Mouse (Mus musculus) stomach, postnatal 0 days (tissue): ENCODE data around the gene Olfr1496. TPM values are rescaled to one million over a fixed set of nuclear protein-coding genes. Genes with fewer than 3 reads are reported as not detected.

ENCODE experiments used
- ATAC-seq: fragments of 200-750 bp; cut with Nextera tagmentation; 2 replicates; pipeline ENCODE4 v1.8.0; 2017; ENCODE audit not compliant: low FRiP score, low TSS enrichment
- DNase-seq: peaks from one replicate; pipeline ENCODE4 v3.0.0-alpha.2; 2016; ENCODE audit warnings: low spot score
- H3K27ac ChIP-seq: fragments of 300-500 bp; sonication (generic); replicated peaks from 2 replicates; pipeline ENCODE4 v1.5.1; 2014; ENCODE audit warnings: mild to moderate bottlenecking, control low read depth
- H3K27me3 ChIP-seq: fragments of 300-500 bp; sonication (generic); 2 replicates; pipeline ENCODE4 v1.6.1; 2014; ENCODE audit warnings: low read length; ENCODE audit not compliant: control insufficient read depth, insufficient read depth
- H3K36me3 ChIP-seq: fragments of 300-500 bp; sonication (generic); 2 replicates; pipeline ENCODE4 v1.6.1; 2014; ENCODE audit warnings: low read length, mixed read lengths; ENCODE audit not compliant: control insufficient read depth, insufficient read depth
- H3K4me1 ChIP-seq: fragments of 300-500 bp; sonication (generic); replicated peaks from 2 replicates; pipeline ENCODE4 v1.6.1; 2014; ENCODE audit warnings: antibody characterized with exemption; ENCODE audit not compliant: control insufficient read depth, insufficient read depth
- H3K4me2 ChIP-seq: fragments of 300-500 bp; sonication (generic); replicated peaks from 2 replicates; pipeline ENCODE4 v1.6.1; 2014; ENCODE audit warnings: low read depth, mild to moderate bottlenecking, control low read depth, moderate library complexity
- H3K4me3 ChIP-seq: fragments of 300-500 bp; sonication (generic); 2 replicates; pipeline ENCODE4 v1.5.1; 2014; ENCODE audit warnings: low read depth, low read length, control low read depth
- H3K9ac ChIP-seq: fragments of 300-500 bp; sonication (generic); 2 replicates; pipeline ENCODE4 v1.6.1; 2014; ENCODE audit warnings: mild to moderate bottlenecking, low read length, control low read depth, mixed read lengths
- H3K9me3 ChIP-seq: fragments of 300-500 bp; sonication (generic); 2 replicates; pipeline ENCODE4 v1.6.1; 2016; ENCODE audit warnings: low read length; ENCODE audit not compliant: control insufficient read depth
- CTCF ChIP-seq: IDR thresholded peaks from 2 replicates; pipeline ENCODE4 v1.5.1; 2016; ENCODE audit warnings: antibody characterized with exemption, low read depth, mild to moderate bottlenecking, moderate library complexity
- EP300 ChIP-seq: optimal IDR thresholded peaks from 2 replicates; pipeline ENCODE3; 2016; ENCODE audit warnings: antibody characterized with exemption
- WGBS: fragments of 180-500 bp; shearing (Covaris S2); extraction: QIAGEN DNeasy Blood & Tissue Kit; methylation state at CpG from one replicate; pipeline ENCODE4 v1.1.7; 2014; 5-methylcytosine and 5-hydroxymethylcytosine counted together
- polyA plus RNA-seq: library from polyadenylated mRNA; unstranded; fragments of >200 nt; fragmentation: Nextera tagmentation; extraction: Ambion mirVana; gene quantifications from 2 replicates; pipeline ENCODE4 v1.2.1, GENCODE M21; 2015

Olfr1496 gene
- polyA plus RNA-seq, 1 experiment from 2014 or later, result not detected

- H3K9ac ChIP-seq, result no peak overlapping the region
- ATAC-seq, result no peak
- H3K4me3 ChIP-seq, result no peak overlapping the region
- WGBS, result 57% methylated on average over 2 of the region's 2 CpGs
- H3K27ac ChIP-seq, result no peak overlapping the region
- H3K9me3 ChIP-seq, result no peaks in the 10 kb centered on the region
- H3K27me3 ChIP-seq, result no peaks in the 10 kb centered on the region
- DNase-seq, result no peak
- TF ChIP-seq CTCF (peak; percentile 38), EP300 (no peak)
- H3K4me1 ChIP-seq, result no peaks in the 10 kb centered on the region
- H3K4me2 ChIP-seq, result no peak overlapping the region
- H3K36me3 ChIP-seq, result no peaks in the 10 kb centered on the region
These were observed 35.1 kb downstream of the Olfr1496 start for GRCm38 (mm10) chr19:13812823-13813222.

DNA sequence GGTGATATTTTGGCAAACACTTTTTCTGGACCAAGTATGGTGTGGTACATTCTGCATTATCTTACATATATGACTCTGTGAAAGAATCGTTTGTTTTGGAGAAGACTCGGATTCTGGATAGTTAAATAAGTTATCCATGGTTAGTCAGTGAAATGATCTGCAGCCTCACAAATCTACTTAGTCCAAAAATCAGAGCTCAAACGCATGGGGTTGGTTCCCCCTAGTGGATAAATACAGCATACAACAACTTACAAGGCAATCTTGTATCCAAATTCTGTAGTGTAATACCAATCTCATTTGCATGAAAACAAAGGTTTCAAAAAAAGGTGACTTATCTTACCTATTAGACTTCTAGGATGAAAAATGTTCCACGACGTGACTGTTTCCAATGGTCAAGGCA lies 41.1 kb downstream of the Olfr1496 start:
- TF ChIP-seq EP300 (no peak), CTCF (peak; percentile 60)
- no peak overlapping the region for H3K27ac ChIP-seq
- no peak overlapping the region for H3K4me2 ChIP-seq
- DNase-seq, result no peak
- H3K9me3 ChIP-seq, result no peaks in the 10 kb centered on the region
- no peak overlapping the region for H3K9ac ChIP-seq
- WGBS, result 25% methylated on average over 5 of the region's 5 CpGs
- H3K4me3 ChIP-seq, result no peak overlapping the region
- no peaks in the 10 kb centered on the region for H3K4me1 ChIP-seq
- H3K36me3 ChIP-seq, result no peaks in the 10 kb centered on the region
- ATAC-seq, result no peak
- H3K27me3 ChIP-seq, result no peaks in the 10 kb centered on the region

DNA sequence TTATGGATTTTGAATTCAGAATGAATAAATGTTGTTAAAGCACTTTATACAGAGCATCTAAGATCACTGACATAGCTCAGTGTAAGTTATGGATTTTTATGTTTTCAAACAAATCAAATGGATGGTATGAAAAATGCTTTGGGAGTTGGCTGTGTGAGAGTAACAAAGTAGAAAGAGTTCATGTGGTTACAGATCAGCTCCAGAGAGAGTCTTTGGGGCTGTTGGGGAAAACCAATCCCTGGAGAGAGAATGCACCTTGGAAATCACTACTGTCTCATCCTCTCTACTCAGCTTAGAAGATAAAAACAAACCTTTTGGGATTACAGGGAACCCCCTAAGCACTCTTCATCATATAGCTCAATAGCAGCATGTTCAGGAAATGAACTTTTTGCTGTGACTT lies 41.7 kb downstream of the Olfr1496 start, which contains the start of gene Olfr1499:
Olfr1499 (minus strand) TSS at position 101 of the 400 bp plus-strand sequence.
- TF ChIP-seq CTCF (no peak), EP300 (no peak)
- DNase-seq, result no peak
- Histone ChIP-seq H3K4me1 (no peaks in the 10 kb centered on the region), H3K27ac (no peak within 1 kb of the TSS), H3K9me3 (no peaks in the 10 kb centered on the region), H3K9ac (no peak within 1 kb of the TSS), H3K27me3 (no peaks in the 10 kb centered on the region), H3K4me3 (no peak within 1 kb of the TSS), H3K36me3 (no peaks in the 10 kb centered on the region), H3K4me2 (no peak within 1 kb of the TSS)
- ATAC-seq, result no peak

GRCm38 (mm10) chr19:13820847-13821246 lies 43.2 kb downstream of the Olfr1496 start:
- DNase-seq, result no peak
- ATAC-seq, result no peak
- no peaks in the 10 kb centered on the region for H3K27me3 ChIP-seq
- H3K4me2 ChIP-seq, result no peak overlapping the region
- no peaks in the 10 kb centered on the region for H3K36me3 ChIP-seq
- H3K9ac ChIP-seq, result no peak overlapping the region
- no peak overlapping the region for H3K27ac ChIP-seq
- TF ChIP-seq CTCF (no peak), EP300 (no peak)
- no peaks in the 10 kb centered on the region for H3K4me1 ChIP-seq
- H3K9me3 ChIP-seq, result no peaks in the 10 kb centered on the region
- WGBS, result 57% methylated on average over 5 of the region's 5 CpGs
- no peak overlapping the region for H3K4me3 ChIP-seq

GRCm38 (mm10) chr19:13828447-13828846 lies 50.8 kb downstream of the Olfr1496 start:
- H3K36me3 ChIP-seq, result no peaks in the 10 kb centered on the region
- WGBS, result 76% methylated on average over 3 of the region's 3 CpGs

DNA sequence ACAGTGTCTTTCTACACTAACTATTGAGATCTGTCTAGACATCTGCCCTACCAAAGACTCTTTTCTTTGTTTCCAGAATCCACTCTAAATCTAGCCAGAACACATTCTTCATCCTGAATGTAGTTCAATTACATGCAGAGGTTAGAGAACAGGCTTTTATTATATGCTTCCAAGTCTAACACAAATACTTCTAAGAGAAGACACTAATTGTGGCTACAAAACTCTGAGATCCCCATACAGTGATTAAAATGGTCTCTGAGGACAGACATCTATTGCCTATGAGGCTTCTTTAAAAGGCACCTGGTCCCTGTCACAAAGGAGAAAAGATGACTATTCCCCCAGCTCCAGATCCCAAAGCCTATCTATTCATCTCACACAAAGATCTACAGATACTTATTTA lies 52.7 kb downstream of the Olfr1496 start, which contains the start of gene Olfr1500:
Olfr1500 (minus strand) TSS at position 101 of the 400 bp plus-strand sequence.
- Histone ChIP-seq H3K36me3 (no peaks in the 10 kb centered on the region), H3K4me1 (no peaks in the 10 kb centered on the region), H3K9me3 (no peaks in the 10 kb centered on the region), H3K27me3 (no peaks in the 10 kb centered on the region), H3K4me2 (no peak within 1 kb of the TSS), H3K4me3 (no peak within 1 kb of the TSS), H3K27ac (no peak within 1 kb of the TSS), H3K9ac (no peak within 1 kb of the TSS)
- ATAC-seq (no peak), DNase-seq (no peak)
- TF ChIP-seq CTCF (no peak), EP300 (no peak)

More at GRCm38 (mm10) chr19:13828447-13828846, 50.8 kb downstream of the Olfr1496 start:
- TF ChIP-seq EP300, result no peak
- TF ChIP-seq CTCF, result no peak
- H3K4me1 ChIP-seq, result no peaks in the 10 kb centered on the region
- H3K27me3 ChIP-seq, result no peaks in the 10 kb centered on the region
- no peak overlapping the region for H3K27ac ChIP-seq
- H3K9me3 ChIP-seq, result no peaks in the 10 kb centered on the region
- H3K9ac ChIP-seq, result no peak overlapping the region
- no peak overlapping the region for H3K4me3 ChIP-seq
- no peak overlapping the region for H3K4me2 ChIP-seq
- no peak for ATAC-seq
- DNase-seq, result no peak

Other genes with a start within 250 kb of the Olfr1496 start
- not detected in 2 replicates for gene Olfr1480, start 250.0 kb upstream of the Olfr1496 start, polyA plus RNA-seq
- not detected in 2 replicates for gene Olfr1484, start 194.4 kb upstream of the Olfr1496 start, polyA plus RNA-seq
- gene Olfr1487, start 160.5 kb upstream of the Olfr1496 start, polyA plus RNA-seq, result not detected in 2 replicates
- gene Olfr1489, start 146.3 kb upstream of the Olfr1496 start, polyA plus RNA-seq, result 0.01 TPM in 1 of 2 replicates, not detected in the other
- not detected in 2 replicates for gene Olfr1490, start 126.8 kb upstream of the Olfr1496 start, polyA plus RNA-seq
- gene Olfr1491, start 80.6 kb upstream of the Olfr1496 start, polyA plus RNA-seq, result not detected in 2 replicates
- gene Olfr1493-ps1, start 54.6 kb upstream of the Olfr1496 start, polyA plus RNA-seq, result not detected in 2 replicates
- not detected in 2 replicates for gene Olfr1494, start 38.1 kb upstream of the Olfr1496 start, polyA plus RNA-seq
- not detected in 2 replicates for gene Olfr1495, start 13.3 kb upstream of the Olfr1496 start, polyA plus RNA-seq
- gene Olfr1497, start 20.3 kb downstream of the Olfr1496 start, polyA plus RNA-seq, result not detected in 2 replicates
- not detected in 2 replicates for gene Olfr1499, start 41.6 kb downstream of the Olfr1496 start, polyA plus RNA-seq
- gene Olfr1500, start 52.6 kb downstream of the Olfr1496 start, polyA plus RNA-seq, result 0.05 TPM in 1 of 2 replicates, not detected in the other
- 0.02 TPM in 1 of 2 replicates, not detected in the other for gene Olfr1501, start 72.8 kb downstream of the Olfr1496 start, polyA plus RNA-seq
- gene Olfr1502, start 83.9 kb downstream of the Olfr1496 start, polyA plus RNA-seq, result not detected in 2 replicates
- not detected in 2 replicates for gene Olfr1504, start 120.0 kb downstream of the Olfr1496 start, polyA plus RNA-seq
- gene Olfr1505, start 135.7 kb downstream of the Olfr1496 start, polyA plus RNA-seq, result not detected in 2 replicates